Mouse (Mus musculus): Measurements from ENCODE around the gene Scfd1.

Gene Scfd1

DNA sequence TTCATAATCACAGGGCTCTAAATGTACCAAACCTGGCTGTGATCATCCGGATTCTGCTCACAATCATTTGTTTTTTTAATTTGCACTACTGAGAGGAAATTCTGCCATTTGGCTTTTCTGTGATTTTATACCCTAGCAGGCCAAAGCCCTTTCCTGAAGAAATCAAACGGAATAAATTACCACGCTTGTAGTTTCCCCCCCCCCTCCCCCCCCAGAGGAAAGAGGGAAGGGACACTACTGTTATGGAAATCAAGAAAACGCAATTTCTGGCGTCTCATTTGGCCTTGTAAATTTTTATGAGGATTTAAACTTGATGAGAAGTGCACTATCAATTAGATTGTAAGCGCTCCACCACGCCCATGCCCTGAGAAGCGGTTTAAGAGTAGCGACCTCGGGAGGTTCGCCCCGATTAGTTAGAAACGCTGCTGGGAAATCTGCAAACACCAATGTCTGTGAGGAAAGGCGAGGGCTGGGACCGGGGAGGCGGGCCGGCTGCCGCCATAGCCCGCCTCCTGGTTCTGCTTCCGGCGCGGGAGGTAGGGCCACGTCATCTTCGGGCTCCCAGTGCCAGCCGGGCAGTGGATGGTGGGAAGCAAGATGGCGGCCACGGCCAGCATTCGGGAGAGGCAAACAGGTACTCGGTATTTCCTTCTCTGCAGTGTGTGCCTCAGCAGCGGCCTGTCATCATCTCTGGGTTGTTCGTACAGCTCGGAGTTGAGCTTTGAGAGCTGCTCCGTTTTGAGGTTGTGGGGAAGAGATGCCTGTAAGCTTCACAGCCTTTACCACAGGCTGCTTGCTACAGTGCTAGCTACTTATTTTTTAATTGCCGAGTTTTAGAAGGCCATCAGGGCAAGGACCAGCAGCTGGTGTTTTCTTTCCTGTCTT is at the start of gene Scfd1:
Scfd1 (plus strand) TSS at position 508 of the 885 bp plus-strand sequence.
- POLR2A ChIA-PET: interaction anchor here in 3 of 4 experiments (0.5 to 1.4 kb wide), 13 partner anchors 9 to 1142 kb away, joined by 3 to 8 read pairs (median 4); no protein-coding TSS in a partner anchor
- CTCF ChIA-PET: interaction anchor here in 1 of 4 experiments (0.7 kb wide), 1 partner anchor 198 kb away, joined by 8 read pairs; no protein-coding TSS in a partner anchor

DNA sequence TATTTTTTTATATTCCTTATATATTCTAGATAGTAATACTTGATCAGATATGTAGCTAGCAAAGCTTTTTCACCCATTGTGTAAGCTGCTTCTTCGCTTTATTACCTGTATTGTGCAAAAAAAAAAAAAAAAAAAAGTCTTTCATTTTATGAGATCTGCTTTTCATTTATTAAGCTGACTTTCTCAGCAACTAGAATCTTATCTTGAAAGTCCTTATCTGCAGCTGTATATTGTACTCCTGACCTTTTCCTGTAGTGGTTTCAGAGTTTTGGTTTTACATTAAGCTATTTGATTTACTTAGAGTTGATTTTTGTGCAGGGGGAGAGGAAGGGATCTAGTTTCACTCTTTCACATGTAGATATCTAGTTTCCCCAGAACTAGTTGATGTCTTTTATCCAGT is 40.3 kb upstream of the Scfd1 start:
- ChIA-PET POLR2A (no interaction called here), CTCF (no interaction called here)

DNA sequence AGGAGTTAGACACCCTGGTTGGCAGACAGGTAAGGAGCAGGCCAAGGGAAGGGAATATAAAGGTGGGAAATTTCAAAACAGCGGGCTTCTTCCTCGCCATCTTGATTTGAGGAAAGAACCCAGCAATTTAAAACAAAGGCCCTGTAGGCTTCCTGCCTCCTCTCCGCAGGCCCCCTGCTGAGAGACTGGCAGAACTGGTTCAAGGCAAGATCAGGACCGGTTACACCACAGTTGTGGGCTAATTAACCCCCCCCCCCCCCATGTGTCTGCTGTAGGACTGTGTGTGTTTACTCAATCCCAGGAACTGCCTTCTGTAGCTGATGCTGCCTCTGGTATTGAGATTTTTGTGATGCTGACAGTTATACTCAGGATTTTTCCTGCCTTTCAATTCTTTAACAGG is 31.2 kb upstream of the Scfd1 start:
- ChIA-PET CTCF (no interaction called here), POLR2A (interaction anchor here in 1 of 4 experiments (0.8 kb wide), 1 partner anchor 17 kb away, joined by 3 read pairs; no protein-coding TSS in a partner anchor)

DNA sequence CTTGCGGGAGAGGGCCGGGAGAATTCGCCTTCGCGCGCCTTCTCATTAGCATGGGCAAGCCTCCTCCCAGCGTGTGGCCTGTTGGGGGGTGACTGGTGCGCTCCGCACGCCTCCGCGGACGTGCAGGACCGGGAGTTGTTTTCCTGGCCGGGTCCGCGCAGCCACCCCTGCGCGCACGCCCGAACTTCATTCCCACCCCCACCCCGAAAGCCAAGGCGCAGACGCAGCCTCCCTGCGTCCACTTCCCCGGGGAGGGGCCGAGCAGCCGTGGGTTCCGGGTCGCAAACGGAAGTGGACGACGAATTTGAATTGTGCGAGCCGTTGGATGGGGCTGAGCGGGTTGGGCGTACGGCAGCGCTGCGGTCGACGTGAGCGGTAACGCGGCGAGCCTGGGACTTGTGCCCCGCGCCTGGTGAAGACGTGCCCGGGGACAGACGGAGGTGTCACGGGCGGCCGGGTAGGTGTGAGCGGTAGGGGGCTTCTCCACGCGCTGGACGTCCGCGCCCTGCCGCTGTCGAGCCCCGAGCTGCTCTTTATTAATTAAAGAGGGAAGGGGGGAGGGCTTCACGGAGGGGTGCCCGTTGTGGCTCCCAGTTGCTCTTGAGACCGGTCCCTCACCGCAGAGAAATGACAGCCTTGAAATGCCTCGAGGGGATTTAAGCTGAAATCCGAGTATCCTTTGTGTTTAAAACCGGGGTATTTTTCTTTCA is 29.2 kb upstream of the Scfd1 start, which contains the start of gene G2e3:
G2e3 (plus strand) TSS at position 74 of the 710 bp plus-strand sequence.
- ChIA-PET POLR2A (interaction anchor here in 2 of 4 experiments (1.2 to 2.8 kb wide), 7 partner anchors 9 to 130 kb away, joined by 3 to 11 read pairs (median 6); partner anchors contain the start of gene Scfd1 (in 1 of the 2)), CTCF (no interaction called here)

DNA sequence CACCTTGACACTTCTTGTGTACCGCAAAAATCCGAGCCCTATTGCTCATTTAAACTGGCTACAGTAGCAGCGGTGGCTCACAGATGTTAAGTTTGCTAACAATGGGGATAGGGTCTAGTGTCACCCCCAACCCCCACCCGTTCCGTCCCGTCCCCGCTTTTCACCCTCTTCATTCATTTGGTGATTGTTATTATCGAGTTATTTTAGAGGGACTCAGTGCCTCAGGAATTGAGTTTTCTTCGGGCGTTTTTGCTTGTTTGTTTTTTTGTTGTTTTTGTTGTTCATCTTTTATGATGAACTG is 28.7 kb upstream of the Scfd1 start:
- ChIA-PET POLR2A (interaction anchor here in 2 of 4 experiments (0.6 to 2.8 kb wide), 11 partner anchors 9 to 129 kb away, joined by 3 to 11 read pairs (median 5); partner anchors contain the start of gene Scfd1 (in 1 of the 2)), CTCF (no interaction called here)

DNA sequence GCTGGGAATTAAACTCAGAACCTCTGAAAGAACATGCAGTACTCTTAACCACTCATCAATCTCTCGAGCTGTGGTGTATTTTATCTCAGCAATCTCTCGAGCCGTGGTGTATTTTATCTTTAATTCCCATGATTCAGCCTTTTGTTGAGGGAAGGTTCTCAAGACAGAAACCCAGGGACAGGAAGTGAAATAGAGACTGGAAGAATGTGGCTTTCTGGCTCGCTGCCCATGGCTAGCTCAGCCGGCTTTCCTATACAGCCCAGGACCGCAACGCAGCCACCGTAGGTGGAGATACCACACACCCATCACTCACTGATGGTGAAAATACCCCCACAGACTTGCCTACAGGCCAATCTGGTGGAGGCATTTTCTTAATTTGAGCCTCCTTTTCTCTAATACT is 22.0 kb upstream of the Scfd1 start:
- ChIA-PET CTCF (no interaction called here), POLR2A (interaction anchor here in 1 of 4 experiments (1.0 kb wide), 1 partner anchor 9 kb away, joined by 4 read pairs; no protein-coding TSS in a partner anchor)

DNA sequence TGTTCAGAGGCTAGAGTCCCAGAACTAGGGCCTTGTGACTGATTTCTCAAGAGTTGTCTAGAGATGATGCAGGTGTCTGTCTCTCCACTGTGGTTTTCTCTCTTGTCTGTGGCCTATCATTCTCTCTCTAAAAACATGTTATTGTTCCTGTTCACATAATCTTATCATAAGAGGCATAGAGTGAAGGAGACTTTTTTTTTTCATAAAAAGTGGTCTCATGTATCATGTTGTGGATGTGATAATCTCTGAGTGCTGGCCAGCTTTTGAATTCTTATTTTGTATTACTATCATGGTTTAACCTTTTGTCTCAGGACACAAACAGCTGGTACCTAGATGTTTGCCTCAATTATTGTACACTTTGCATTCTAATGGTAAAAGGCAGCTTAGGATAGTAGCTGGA is 16.0 kb upstream of the Scfd1 start:
- CTCF ChIA-PET: no interaction called here
- POLR2A ChIA-PET: interaction anchor here in 1 of 4 experiments (1.5 kb wide), 1 partner anchor 12 kb away, joined by 4 read pairs; no protein-coding TSS in a partner anchor

DNA sequence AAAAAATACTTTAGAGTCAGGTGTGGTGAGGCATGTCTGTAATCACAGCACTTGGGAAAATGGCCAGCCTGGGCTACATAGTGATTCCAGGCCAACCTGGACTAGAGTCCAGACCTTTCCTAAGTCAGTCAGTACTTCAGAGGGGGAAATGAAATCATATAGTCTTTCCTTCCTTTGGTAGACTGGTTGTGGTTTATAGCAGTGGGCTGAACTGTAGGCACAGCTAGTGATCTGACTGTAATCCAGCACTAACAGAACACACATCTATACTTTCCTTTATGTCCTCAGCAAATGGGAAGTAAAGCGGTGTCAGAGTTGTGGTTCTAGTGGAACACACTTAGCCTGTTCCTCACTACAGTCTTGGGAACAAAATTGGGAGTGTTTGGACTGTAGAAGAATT is 14.4 kb upstream of the Scfd1 start:
- CTCF ChIA-PET: no interaction called here
- POLR2A ChIA-PET: interaction anchor here in 1 of 4 experiments (0.9 to 1.3 kb wide), 4 partner anchors 11 to 16 kb away, joined by 3 to 4 read pairs (median 4); partner anchors contain the start of gene Scfd1

DNA sequence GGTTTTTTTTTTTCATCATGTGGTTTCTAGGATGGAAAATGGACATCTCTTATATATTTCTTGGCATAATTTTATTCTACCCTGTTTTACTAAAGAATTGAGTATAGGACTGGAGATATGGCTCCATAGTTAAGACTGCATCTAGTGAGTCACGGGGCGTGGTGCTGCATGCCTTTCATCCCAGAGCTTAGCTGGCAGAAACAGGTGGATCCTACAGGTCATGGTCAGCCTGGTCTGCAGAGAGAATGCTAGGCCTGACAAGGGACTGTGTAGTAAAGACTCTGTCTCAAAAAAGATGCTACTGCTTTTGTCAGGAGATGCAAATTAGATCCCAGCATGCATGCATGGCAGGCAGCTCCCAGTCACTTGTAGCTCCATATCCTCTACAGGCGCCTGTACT is 8.8 kb upstream of the Scfd1 start:
- CTCF ChIA-PET: no interaction called here
- POLR2A ChIA-PET: no interaction called here

DNA sequence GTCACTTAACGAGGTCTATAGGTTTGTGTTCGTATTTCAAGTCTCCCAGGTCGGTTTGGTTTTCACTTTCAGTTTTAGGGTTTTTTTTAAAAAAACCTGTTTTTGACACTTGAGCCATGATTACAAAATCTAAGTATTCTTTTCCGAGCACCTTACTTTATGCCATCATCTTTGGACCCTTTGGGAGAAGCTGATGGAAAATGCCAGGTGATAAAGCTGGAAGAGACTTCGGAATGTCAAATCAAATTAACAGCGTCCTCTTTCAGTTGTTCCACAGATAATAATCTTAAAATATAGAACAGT is 529 bp downstream of the Scfd1 start:
- ChIA-PET CTCF (interaction anchor here in 2 of 4 experiments (0.6 to 0.7 kb wide), 2 partner anchors 197 to 606 kb away, joined by 3 to 8 read pairs; no protein-coding TSS in a partner anchor), POLR2A (interaction anchor here in 3 of 4 experiments (0.5 to 1.4 kb wide), 14 partner anchors 9 to 1141 kb away, joined by 3 to 8 read pairs (median 4); no protein-coding TSS in a partner anchor)

DNA sequence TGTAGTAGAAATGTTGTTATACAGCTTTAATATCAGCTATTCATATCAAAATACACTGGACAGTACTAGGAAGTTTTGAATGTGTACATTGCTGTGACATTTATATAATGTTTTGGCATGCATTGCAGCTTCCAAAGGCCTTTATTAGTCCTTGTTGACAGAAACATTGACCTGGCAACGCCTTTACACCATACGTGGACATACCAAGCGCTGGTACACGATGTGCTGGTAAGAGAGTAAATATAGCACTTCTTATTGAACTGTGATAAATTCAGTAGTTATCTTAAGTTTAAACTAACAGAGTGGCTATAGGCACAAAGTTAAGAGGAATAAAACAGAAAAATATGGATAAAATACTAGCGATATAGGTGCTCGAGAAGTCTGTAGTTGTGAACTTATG is 22.6 kb downstream of the Scfd1 start:
- ChIA-PET CTCF (no interaction called here), POLR2A (no interaction called here)

DNA sequence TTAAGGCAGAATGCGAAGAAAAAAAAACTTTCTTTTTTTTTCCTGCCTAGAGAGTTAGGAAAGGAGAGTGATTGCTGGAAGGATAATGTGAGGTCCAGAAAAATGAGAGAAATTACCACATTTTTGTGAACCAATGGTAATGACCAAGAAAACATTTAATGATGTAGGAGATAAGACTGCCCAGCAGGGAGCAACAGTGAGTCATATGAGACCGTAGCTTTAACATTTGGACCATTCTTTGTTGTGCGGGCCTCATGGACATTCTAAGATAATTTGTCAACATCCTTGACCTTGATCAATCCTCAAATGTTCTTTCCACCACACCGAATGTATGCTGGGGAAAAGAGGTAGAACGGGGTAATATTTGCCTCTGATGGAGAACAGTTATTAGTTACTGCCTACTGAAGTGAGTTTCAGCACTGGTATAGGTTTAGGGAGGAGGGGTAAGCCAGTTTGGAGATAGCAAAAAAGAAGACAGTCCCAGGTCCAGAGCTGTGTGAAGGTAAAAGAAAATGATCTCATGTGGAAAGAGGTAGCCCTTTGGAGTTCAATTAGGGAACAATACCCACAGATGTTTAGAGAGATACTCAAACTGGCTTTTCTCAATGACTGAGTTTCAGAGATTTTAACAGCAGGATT is 24.9 kb downstream of the Scfd1 start:
- ChIA-PET POLR2A (interaction anchor here in 1 of 4 experiments (0.5 kb wide), 1 partner anchor 678 kb away, joined by 3 read pairs; no protein-coding TSS in a partner anchor), CTCF (interaction anchor here in 3 of 4 experiments (0.7 to 1.3 kb wide), 6 partner anchors 10 to 344 kb away, joined by 3 to 6 read pairs (median 4); no protein-coding TSS in a partner anchor)

DNA sequence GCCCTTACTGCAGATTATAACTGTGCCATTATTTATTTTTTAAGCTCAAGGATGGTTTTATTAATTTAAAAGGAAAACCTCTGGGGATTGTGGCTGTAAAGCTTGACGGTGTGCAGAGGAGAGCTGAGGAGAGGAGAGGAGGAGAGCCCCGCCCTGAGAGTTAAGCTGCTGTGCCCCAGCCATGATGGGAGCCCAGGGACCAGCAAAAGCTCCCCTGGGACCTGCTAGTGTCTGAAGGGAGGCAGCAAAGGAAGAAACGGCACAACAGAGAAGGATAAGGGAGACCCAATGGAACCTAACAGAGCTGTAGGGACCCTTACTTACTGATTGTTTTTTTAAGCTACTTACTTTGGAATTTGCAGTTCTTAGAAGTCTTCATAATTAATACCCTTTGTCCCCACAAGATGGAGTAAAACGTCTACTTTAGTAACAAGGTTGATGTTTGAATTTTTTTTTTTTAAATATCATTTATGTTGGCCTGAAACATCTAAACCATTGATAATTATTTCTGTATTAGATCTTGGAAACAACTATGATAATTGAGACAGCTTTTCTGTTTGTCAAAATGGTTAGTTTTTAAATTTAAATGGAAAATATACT is 26.8 kb downstream of the Scfd1 start:
- POLR2A ChIA-PET: interaction anchor here in 2 of 4 experiments (0.7 to 1.8 kb wide), 5 partner anchors 12 to 209 kb away, joined by 3 to 6 read pairs (median 3); no protein-coding TSS in a partner anchor
- CTCF ChIA-PET: interaction anchor here in 3 of 4 experiments (0.6 to 1.2 kb wide), 6 partner anchors 8 to 344 kb away, joined by 3 to 5 read pairs (median 3); no protein-coding TSS in a partner anchor

DNA sequence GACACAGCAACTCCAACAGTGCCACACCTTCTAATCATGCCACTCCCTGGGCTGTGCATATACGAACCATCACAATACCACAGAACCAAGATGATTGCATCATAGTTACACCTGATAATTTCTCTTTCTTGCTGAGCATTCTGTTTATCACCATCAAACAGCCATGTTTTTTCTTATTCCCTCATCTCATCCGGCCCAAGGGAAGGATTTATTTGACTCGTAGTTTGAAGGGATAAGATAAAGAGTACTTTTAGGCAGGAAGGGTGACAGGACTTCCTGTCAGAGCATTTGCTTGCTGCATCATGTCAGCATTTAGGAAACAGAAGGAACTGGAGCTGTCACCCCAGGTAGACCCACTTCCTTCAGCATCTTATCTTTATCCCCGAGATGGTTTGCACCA is 34.1 kb downstream of the Scfd1 start:
- CTCF ChIA-PET: no interaction called here
- POLR2A ChIA-PET: interaction anchor here in 1 of 4 experiments (0.6 kb wide), 1 partner anchor 272 kb away, joined by 3 read pairs; no protein-coding TSS in a partner anchor

DNA sequence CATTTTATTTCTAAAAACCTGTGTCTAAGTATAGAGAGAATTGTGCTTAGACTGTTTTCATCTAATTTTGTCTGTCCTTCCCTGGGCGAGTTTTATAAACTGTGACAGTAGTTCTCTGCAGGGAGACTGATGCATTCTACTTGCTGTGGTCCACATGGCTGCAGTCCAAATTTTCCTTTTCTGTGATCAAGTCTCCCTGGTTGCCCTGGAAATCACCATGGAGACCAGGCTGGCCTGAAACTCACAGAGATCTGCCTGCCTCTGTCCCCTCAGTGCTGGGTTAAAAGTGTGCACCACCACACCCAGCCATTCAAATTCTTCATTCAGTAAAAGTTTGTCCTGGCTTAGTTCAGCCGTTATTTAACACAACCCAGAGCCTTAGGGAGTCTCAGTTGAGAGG is 60.2 kb downstream of the Scfd1 start:
- CTCF ChIA-PET: no interaction called here

DNA sequence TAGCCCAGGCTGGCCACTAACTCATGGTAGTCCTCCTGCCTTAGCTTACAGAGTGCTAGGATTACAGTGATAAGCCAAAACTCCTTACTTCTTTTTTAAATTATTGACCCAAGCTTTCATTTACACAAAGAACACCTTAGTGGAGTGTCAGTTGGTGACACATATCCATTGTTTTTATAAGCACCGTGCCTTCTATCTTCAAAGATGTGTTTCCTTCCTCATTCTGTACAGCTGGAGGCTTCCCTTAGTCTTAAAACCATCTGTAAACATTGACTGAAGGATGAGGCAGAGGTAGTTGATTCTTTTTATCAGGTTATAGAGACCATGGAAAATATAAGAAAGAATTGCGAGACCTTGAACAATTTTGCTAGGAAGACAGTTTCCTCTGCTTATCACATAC is 61.0 kb downstream of the Scfd1 start:
- ChIA-PET CTCF (no interaction called here), POLR2A (no interaction called here)

More for the DNA sequence above, 60.2 kb downstream of the Scfd1 start:
- POLR2A ChIA-PET: no interaction called here

DNA sequence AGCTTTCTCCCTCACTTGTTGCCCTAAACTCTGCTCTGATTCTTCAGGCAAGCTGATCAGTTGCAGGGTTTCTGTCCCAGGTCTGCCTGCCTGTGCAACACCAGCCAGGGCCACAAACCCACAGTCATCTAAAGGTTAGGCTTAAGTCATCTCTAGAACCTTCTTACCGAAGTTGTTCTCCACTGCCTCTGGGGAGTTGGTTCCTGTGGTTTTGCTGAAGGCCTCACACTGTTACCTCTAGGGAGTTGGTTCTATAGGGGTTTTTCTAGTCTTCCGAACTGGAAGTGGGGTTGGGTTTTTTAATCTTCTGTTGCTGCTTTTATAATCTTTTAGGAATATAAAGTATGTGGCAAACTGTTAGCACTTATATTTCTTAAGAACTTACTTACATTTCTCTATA is 72.0 kb downstream of the Scfd1 start:
- CTCF ChIA-PET: no interaction called here
- POLR2A ChIA-PET: no interaction called here

DNA sequence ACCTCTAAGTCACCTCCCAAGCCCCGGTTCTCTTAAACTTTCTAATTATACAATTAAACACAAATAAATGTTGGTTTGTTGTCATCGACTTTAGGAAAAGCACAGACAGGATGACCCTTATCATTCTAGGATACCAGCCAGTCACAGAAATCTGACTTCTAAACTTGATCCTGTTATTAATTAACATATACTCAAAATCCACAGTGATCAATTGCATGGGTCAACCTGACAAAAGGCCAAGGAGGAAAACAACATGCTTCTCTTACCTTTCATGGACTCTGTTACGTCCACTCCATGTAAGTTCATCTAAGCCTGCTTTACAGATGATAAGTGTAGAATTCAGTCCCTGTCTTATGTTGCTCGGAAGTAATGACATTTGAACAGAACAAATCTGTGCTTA is 93.6 kb downstream of the Scfd1 start:
- ChIA-PET CTCF (no interaction called here), POLR2A (no interaction called here)

DNA sequence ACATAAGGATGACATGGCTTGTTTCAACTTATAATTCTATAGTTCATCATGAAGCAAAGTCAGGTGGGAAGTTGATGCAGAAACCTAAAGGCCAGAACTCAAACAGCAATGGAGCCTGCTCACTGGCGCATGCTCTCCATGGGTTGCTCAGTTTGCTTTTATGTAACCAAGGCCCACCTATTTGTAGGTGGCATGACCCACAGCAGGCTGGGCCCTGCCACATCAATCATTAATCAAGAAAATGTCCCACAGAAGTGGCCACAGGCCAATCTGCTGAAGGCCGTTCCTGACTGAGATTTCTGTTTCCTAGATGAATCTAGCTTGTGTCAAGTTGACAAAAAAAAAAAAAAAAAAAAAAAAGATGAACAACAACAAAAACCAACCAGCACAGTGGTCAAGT is 103.9 kb downstream of the Scfd1 start:
- CTCF ChIA-PET: interaction anchor here in 2 of 4 experiments (0.6 to 0.8 kb wide), 3 partner anchors 46 to 1083 kb away, joined by 3 to 8 read pairs (median 5); no protein-coding TSS in a partner anchor

More for the DNA sequence above, 103.9 kb downstream of the Scfd1 start:
- POLR2A ChIA-PET: interaction anchor here in 1 of 4 experiments (2.2 kb wide), 1 partner anchor 13 kb away, joined by 6 read pairs; no protein-coding TSS in a partner anchor
